Mouse (Mus musculus) effector memory CD4-positive, alpha-beta T cell, adult 7 months (primary cell): ENCODE results near the gene 5730409E04Rik. TPM values are rescaled to one million over a fixed set of nuclear protein-coding genes. Genes with fewer than 3 reads are reported as not detected.

Experiments
- polyA plus RNA-seq: library from polyadenylated mRNA; unstranded; fragments of 100-300 nt; shearing (Covaris generic); gene quantifications from one replicate; pipeline ENCODE4 v1.2.1, GENCODE M21; 2017

Gene 5730409E04Rik
- not detected for polyA plus RNA-seq

DNA sequence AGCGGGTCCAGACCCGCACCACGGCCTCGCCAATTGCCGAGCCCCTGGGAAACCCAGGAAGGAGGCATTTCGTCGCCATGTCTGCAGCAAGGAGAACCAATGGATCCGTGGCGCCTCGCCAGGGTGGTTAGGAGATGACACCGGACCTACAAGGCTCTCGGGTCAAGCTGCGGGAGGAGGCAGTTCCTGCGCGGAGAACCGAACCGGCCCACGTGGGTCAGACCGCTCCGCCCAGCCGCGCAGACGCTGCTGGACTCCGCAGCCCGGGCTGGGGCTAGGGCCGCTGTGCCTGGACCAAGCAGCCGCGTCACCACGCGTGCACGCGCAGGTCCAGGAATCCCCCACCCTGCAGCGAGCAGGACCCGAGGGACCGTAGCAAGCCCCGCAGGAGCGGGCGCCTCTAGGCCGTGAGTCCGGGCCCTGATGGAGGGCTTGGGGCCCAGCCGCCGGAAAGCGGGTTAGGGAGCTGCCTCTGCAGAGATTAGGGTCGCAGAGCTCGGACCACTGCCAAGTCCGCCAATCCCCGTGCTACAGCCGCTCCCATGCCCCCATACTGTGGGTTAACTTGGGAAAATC, at the start of gene 5730409E04Rik:
Gene 5730409E04Rik (plus strand): TSS at position 213 of the 576 bp plus-strand sequence.

Other genes starting within 250 kb of the 5730409E04Rik start
- gene Ago3, start 180.3 kb upstream of the 5730409E04Rik start, polyA plus RNA-seq, result 29.1 TPM
- gene Ago1, start 141.2 kb upstream of the 5730409E04Rik start, polyA plus RNA-seq, result 4.5 TPM
- 0.18 TPM for gene Ago4, start 76.3 kb upstream of the 5730409E04Rik start, polyA plus RNA-seq
- gene Clspn, start 52.9 kb upstream of the 5730409E04Rik start, polyA plus RNA-seq, result 0.49 TPM
- 190 TPM for gene Psmb2, start 67.8 kb downstream of the 5730409E04Rik start, polyA plus RNA-seq
- not detected for gene Tfap2e, start 126.4 kb downstream of the 5730409E04Rik start, polyA plus RNA-seq
- 26.9 TPM for gene Ncdn, start 143.6 kb downstream of the 5730409E04Rik start, polyA plus RNA-seq
- gene AU040320, start 143.7 kb downstream of the 5730409E04Rik start, polyA plus RNA-seq, result 34.4 TPM